Mouse (Mus musculus) limb, embryonic 12.5 days (tissue): ENCODE data around the gene Cdh23. TPM values are rescaled to one million over a fixed set of nuclear protein-coding genes. Genes with fewer than 3 reads are reported as not detected.
A peak's percentile ranks its signal among the peaks of the same experiment; 100 is the strongest.

Experiments used
- ATAC-seq: fragments of 200-750 bp; cut with Nextera tagmentation; 2 replicates; pipeline ENCODE4 v1.8.0; 2017; ENCODE audit warnings: low read depth, moderate TSS enrichment; ENCODE audit not compliant: insufficient number of reproducible peaks, insufficient read depth, low FRiP score, low TSS enrichment
- H3K27ac ChIP-seq: fragments of 300-500 bp; sonication (generic); 2 replicates; pipeline ENCODE4 v1.5.1; 2016; ENCODE audit warnings: mild to moderate bottlenecking, moderate library complexity
- H3K27me3 ChIP-seq: fragments of 300-500 bp; sonication (generic); 2 replicates; pipeline ENCODE4 v1.6.1; 2016; ENCODE audit warnings: mild to moderate bottlenecking, moderate library complexity
- H3K36me3 ChIP-seq: fragments of 300-500 bp; sonication (generic); 2 replicates; pipeline ENCODE4 v1.6.1; 2016; ENCODE audit warnings: mild to moderate bottlenecking, moderate library complexity
- H3K4me1 ChIP-seq: fragments of 300-500 bp; sonication (generic); replicated peaks from 2 replicates; pipeline ENCODE4 v1.6.1; 2016
- H3K4me2 ChIP-seq: fragments of 300-500 bp; sonication (generic); 2 replicates; pipeline ENCODE4 v1.6.1; 2016; ENCODE audit warnings: mild to moderate bottlenecking, moderate library complexity
- H3K4me3 ChIP-seq: fragments of 300-500 bp; sonication (generic); replicated peaks from 2 replicates; pipeline ENCODE4 v1.5.1; 2016; ENCODE audit warnings: mild to moderate bottlenecking
- H3K9ac ChIP-seq: fragments of 300-500 bp; sonication (generic); replicated peaks from 2 replicates; pipeline ENCODE4 v1.6.1; 2016; ENCODE audit warnings: mild to moderate bottlenecking, moderate library complexity
- H3K9me3 ChIP-seq: fragments of 300-500 bp; sonication (generic); 2 replicates; pipeline ENCODE4 v1.6.1; 2016; ENCODE audit warnings: mild to moderate bottlenecking, moderate library complexity
- WGBS: fragments of 180-500 bp; shearing (Covaris S2); methylation state at CpG from one replicate; pipeline ENCODE4 v1.1.7; 2016; 5-methylcytosine and 5-hydroxymethylcytosine counted together
- polyA plus RNA-seq: library from polyadenylated mRNA; unstranded; fragments of >200 nt; fragmentation: Nextera tagmentation; extraction: Ambion mirVana; gene quantifications from 2 replicates; pipeline ENCODE4 v1.2.1, GENCODE M21; 2016

The Cdh23 gene
- polyA plus RNA-seq, 1 experiment from 2014 or later, result 0.34 TPM

- Histone ChIP-seq H3K27me3 (no peaks in the 10 kb centered on the region), H3K4me1 (peaks cover 18% of the 10 kb centered on the region), H3K36me3 (no peaks in the 10 kb centered on the region), H3K4me3 (no peak overlapping the region), H3K27ac (peak overlapping the region; percentile 23; the same call in 1 of the 2 replicates), H3K9ac (no peak overlapping the region), H3K9me3 (no peaks in the 10 kb centered on the region), H3K4me2 (no peak overlapping the region)
- ATAC-seq, result no peak
- 69% methylated on average over 9 of the region's 9 CpGs for WGBS
Measured at GRCm38 (mm10) chr10:60379419-60379957, 316.8 kb downstream of the Cdh23 start.

DNA sequence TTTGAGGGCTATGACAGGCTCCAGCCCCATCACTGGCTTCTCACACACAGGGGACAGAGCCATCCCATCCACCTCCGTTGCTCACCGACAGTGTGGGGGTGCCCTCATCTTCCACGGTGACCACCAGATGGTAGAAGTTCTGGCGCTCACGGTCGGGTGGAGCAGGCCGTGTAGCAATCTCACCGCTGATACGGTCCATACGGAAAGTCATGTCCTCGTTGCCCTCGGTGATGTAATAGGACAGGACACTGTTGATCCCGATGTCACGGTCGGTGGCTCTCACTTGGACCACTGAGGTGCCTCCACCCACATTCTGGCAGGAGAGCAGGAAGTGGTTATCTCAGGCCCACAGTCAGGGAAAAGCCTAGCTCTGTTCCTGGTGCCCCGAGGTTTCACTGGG is 319.6 kb downstream of the Cdh23 start:
- WGBS, result 90% methylated on average over 16 of the region's 16 CpGs
- Histone ChIP-seq H3K4me2 (no peak overlapping the region), H3K27me3 (no peaks in the 10 kb centered on the region), H3K4me3 (no peak overlapping the region), H3K4me1 (peaks cover 36% of the 10 kb centered on the region), H3K9me3 (no peaks in the 10 kb centered on the region), H3K36me3 (no peaks in the 10 kb centered on the region), H3K9ac (no peak overlapping the region), H3K27ac (no peak overlapping the region)
- ATAC-seq, result no peak

- H3K9ac ChIP-seq, result no peak overlapping the region
- H3K27ac ChIP-seq, result 0 out of 2 replicates have a peak overlapping the region, but pooled peaks have one; percentile 14
- no peaks in the 10 kb centered on the region for H3K27me3 ChIP-seq
- H3K4me3 ChIP-seq, result no peak overlapping the region
- H3K9me3 ChIP-seq, result no peaks in the 10 kb centered on the region
- H3K36me3 ChIP-seq, result no peaks in the 10 kb centered on the region
- ATAC-seq, result no peak
- no peak overlapping the region for H3K4me2 ChIP-seq
- 44% methylated on average over 8 of the region's 8 CpGs for WGBS
- peaks cover 19% of the 10 kb centered on the region for H3K4me1 ChIP-seq
Measured at GRCm38 (mm10) chr10:60373937-60374578, 322.2 kb downstream of the Cdh23 start.

DNA sequence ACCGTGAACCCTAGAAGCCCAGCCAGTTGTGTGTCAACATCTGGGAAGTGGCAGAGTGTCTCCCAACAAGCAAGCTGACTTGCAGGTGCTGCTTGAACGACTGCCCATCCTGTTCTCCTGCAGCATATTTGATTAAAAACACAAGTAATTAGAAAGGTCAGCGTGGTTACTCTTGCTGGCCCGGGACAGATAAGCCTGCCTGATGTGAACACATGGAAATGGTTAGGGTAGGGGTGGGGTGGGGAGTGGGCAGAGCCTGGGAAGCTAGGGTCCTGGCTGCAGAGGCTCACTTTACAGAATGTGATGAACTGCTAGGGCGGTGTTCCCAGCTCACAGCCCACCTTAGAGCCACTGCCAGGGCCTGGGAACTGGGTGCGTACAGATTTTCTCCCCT is 322.8 kb downstream of the Cdh23 start:
- Histone ChIP-seq H3K36me3 (no peaks in the 10 kb centered on the region), H3K27me3 (no peaks in the 10 kb centered on the region), H3K4me1 (peaks cover 19% of the 10 kb centered on the region), H3K9me3 (no peaks in the 10 kb centered on the region), H3K4me2 (no peak overlapping the region), H3K4me3 (no peak overlapping the region), H3K9ac (no peak overlapping the region), H3K27ac (0 out of 2 replicates have a peak overlapping the region, but pooled peaks have one; percentile 14)
- ATAC-seq, result no peak
- WGBS, result 12% methylated on average over 6 of the region's 6 CpGs

GRCm38 (mm10) chr10:60371596-60372386 is 324.5 kb downstream of the Cdh23 start:
- 86% methylated on average over 5 of the region's 5 CpGs for WGBS
- Histone ChIP-seq H3K27ac (no peak overlapping the region), H3K4me2 (no peak overlapping the region), H3K27me3 (no peaks in the 10 kb centered on the region), H3K9ac (no peak overlapping the region), H3K36me3 (no peaks in the 10 kb centered on the region), H3K4me1 (peaks cover 19% of the 10 kb centered on the region), H3K9me3 (no peaks in the 10 kb centered on the region), H3K4me3 (no peak overlapping the region)
- ATAC-seq, result no peak

GRCm38 (mm10) chr10:60370601-60371061 is 325.7 kb downstream of the Cdh23 start:
- WGBS, result 75% methylated on average over 5 of the region's 5 CpGs
- Histone ChIP-seq H3K9ac (no peak overlapping the region), H3K27me3 (no peaks in the 10 kb centered on the region), H3K4me1 (peaks cover 19% of the 10 kb centered on the region), H3K36me3 (no peaks in the 10 kb centered on the region), H3K4me3 (no peak overlapping the region), H3K9me3 (no peaks in the 10 kb centered on the region), H3K4me2 (no peak overlapping the region), H3K27ac (no peak overlapping the region)
- no peak for ATAC-seq

GRCm38 (mm10) chr10:60370098-60370497 is 326.2 kb downstream of the Cdh23 start:
- H3K36me3 ChIP-seq, result no peaks in the 10 kb centered on the region
- no peak overlapping the region for H3K27ac ChIP-seq
- no peak overlapping the region for H3K4me2 ChIP-seq
- H3K9me3 ChIP-seq, result no peaks in the 10 kb centered on the region
- H3K4me3 ChIP-seq, result no peak overlapping the region
- H3K9ac ChIP-seq, result no peak overlapping the region
- 82% methylated on average over 2 of the region's 2 CpGs for WGBS
- peaks cover 22% of the 10 kb centered on the region for H3K4me1 ChIP-seq
- H3K27me3 ChIP-seq, result no peaks in the 10 kb centered on the region
- no peak for ATAC-seq

GRCm38 (mm10) chr10:60369405-60369804 is 326.9 kb downstream of the Cdh23 start:
- H3K4me1 ChIP-seq, result peaks cover 28% of the 10 kb centered on the region
- no peak overlapping the region for H3K27ac ChIP-seq
- H3K9ac ChIP-seq, result no peak overlapping the region
- H3K4me2 ChIP-seq, result no peak overlapping the region
- no peaks in the 10 kb centered on the region for H3K36me3 ChIP-seq
- no peaks in the 10 kb centered on the region for H3K9me3 ChIP-seq
- 82% methylated on average over 6 of the region's 6 CpGs for WGBS
- ATAC-seq, result no peak
- H3K4me3 ChIP-seq, result no peak overlapping the region
- H3K27me3 ChIP-seq, result no peaks in the 10 kb centered on the region

DNA sequence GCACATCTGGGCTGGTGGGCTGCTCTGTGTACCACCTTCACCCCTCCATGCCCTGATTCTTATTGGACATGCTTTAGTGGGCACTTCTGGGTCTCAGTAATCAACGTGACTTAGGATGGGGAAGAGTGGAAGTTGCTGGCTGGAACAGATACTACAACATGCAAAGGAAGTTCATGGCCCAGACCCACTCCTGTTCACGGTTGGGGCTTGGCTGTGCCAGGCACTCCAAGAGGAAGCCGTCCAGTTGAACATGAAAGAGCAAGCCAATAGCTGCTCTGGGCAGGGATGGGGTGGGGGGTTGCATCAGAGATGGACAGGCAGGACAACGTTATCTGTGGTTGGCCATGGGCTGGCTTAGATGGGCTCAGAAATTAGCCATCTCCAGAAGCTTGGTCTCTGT is 328.4 kb downstream of the Cdh23 start:
- no peak for ATAC-seq
- Histone ChIP-seq H3K4me1 (peaks cover 26% of the 10 kb centered on the region), H3K4me2 (no peak overlapping the region), H3K27ac (no peak overlapping the region), H3K36me3 (no peaks in the 10 kb centered on the region), H3K9ac (no peak overlapping the region), H3K9me3 (no peaks in the 10 kb centered on the region), H3K4me3 (no peak overlapping the region), H3K27me3 (no peaks in the 10 kb centered on the region)
- WGBS, result 76% methylated on average over 4 of the region's 4 CpGs

GRCm38 (mm10) chr10:60367145-60367544 is 329.1 kb downstream of the Cdh23 start:
- Histone ChIP-seq H3K9me3 (no peaks in the 10 kb centered on the region), H3K4me1 (peaks cover 30% of the 10 kb centered on the region), H3K36me3 (no peaks in the 10 kb centered on the region), H3K4me3 (no peak overlapping the region), H3K4me2 (no peak overlapping the region), H3K27me3 (no peaks in the 10 kb centered on the region), H3K27ac (no peak overlapping the region), H3K9ac (no peak overlapping the region)
- WGBS, result 83% methylated on average over 2 of the region's 2 CpGs
- ATAC-seq, result no peak

DNA sequence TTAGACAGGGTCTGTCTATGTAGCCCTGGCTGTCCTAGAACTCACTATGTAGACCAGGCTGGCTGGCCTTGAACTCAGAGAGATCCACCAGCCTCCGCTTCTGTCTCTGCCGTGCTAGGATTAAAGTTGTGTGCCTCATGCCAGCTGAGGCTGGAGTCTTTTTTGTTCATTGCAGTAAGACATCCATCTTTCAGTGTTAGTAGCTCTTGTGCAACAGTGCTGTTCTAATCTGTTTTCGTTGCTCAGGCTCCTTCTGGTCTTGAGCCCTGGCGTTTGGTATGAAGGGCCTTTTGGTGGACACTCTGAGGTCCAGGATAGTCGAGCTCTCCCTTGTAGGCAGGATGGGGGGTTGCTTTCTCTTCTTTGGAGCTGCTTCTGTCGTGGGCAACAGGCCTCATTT is 332.9 kb downstream of the Cdh23 start:
- Histone ChIP-seq H3K36me3 (no peaks in the 10 kb centered on the region), H3K4me1 (peaks cover 45% of the 10 kb centered on the region), H3K27ac (no peak overlapping the region; the same call in 1 of the 2 replicates)

More for the DNA sequence above, 332.9 kb downstream of the Cdh23 start:
- Histone ChIP-seq H3K27me3 (no peaks in the 10 kb centered on the region), H3K4me3 (no peak overlapping the region), H3K9ac (no peak overlapping the region), H3K9me3 (no peaks in the 10 kb centered on the region), H3K4me2 (no peak overlapping the region)
- 60% methylated on average over 6 of the region's 6 CpGs for WGBS
- ATAC-seq, result no peak
